Mouse (Mus musculus): Measurements from ENCODE around the gene Poc1a.
A peak's percentile ranks its signal among the peaks of the same experiment; 100 is the strongest.

The Poc1a gene

DNA sequence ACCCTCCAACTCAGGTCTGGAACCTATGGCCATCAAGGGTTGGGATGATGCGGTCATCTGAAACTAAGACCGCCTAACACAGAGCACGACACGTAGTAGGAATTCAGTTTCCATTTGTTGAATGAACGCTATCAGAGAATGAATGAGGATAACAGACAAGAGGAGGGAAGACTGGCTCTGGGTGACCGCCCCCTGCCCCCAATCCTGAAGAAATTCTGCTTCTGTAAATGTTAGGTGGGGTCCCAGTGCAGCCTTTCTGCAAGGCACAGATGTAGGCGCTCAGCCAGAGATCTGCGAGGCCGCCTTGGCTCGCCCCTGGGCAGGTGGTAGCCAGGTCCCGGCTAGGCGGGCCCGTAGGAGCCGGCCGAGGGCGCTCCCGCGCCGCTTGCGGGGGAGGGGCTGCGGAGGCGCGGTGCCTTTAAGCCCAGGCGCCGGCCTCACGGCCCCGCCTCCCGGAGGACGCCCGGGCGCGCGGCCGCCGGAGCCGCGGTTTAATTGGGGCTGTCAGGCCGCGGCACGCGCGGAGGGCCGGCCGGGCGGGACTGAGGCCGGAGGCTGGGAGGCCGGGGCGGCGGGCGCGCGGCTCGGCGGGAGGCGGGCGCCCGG is 87.4 kb downstream of the Poc1a start, which contains the start of gene Dusp7:
Gene Dusp7 (plus strand): TSS at position 521 of the 606 bp plus-strand sequence.
- peak; percentile 86 to 91 for DNase-seq

DNA sequence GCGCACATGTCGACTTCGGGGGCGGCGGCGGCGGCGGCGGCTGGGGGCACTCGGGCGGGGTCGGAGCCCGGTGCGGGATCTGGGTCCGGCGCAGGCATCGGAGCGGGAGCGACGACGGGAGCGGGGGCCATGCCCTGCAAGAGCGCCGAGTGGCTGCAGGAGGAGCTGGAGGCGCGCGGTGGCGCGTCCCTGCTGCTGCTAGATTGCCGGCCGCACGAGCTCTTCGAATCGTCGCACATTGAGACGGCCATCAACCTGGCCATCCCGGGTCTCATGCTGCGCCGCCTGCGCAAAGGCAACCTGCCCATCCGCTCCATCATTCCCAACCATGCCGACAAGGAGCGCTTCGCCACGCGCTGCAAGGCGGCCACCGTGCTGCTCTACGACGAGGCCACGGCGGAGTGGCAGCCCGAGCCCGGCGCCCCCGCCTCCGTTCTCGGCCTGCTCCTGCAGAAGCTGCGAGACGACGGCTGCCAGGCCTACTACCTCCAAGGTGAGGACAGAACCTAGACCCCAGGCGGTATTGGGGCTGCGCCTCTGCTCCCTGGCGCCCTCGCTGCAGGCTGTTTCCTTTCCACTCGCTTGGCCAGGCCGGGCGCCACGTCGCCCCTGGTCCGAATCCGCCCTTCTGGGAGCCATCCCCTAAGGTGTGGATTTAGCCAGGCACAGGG is 88.1 kb downstream of the Poc1a start:
- DNase-seq, result peak in 1 of 2 experiments; percentile 53

DNA sequence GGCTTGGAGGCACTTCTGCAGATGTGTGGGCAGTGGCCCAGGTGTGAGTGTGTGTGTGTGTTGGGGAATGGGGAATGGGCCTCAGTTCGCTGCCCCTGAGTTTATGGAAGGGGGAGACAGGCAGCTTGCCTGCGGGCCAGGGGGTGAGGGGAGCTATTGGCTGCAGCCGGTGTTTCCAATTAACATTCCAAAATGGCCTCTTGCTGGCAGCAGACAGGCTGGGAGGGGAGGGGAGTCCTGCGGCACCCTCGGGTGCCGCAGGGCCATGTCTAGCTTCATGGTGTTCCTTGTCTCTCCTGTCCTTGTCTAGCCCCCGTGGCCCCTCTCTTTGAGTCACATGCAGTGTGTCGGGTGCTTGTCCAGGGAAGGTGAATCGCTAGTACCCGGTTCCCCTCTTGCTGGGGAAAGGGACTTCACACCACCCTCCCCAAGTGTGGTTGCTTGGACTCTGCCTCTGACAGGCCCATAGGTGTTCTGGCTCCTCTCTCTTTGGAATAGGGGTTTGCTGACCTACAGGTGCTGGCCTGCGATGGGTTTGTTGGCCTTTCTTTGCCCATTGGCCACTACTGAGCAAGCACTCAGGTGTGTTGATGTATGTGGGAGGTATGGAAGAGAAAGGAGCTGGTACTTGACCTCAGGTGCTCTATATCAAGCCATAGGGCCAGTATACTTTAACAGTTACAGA is 89.1 kb downstream of the Poc1a start:
- peak in 1 of 2 experiments; percentile 63 for DNase-seq

DNA sequence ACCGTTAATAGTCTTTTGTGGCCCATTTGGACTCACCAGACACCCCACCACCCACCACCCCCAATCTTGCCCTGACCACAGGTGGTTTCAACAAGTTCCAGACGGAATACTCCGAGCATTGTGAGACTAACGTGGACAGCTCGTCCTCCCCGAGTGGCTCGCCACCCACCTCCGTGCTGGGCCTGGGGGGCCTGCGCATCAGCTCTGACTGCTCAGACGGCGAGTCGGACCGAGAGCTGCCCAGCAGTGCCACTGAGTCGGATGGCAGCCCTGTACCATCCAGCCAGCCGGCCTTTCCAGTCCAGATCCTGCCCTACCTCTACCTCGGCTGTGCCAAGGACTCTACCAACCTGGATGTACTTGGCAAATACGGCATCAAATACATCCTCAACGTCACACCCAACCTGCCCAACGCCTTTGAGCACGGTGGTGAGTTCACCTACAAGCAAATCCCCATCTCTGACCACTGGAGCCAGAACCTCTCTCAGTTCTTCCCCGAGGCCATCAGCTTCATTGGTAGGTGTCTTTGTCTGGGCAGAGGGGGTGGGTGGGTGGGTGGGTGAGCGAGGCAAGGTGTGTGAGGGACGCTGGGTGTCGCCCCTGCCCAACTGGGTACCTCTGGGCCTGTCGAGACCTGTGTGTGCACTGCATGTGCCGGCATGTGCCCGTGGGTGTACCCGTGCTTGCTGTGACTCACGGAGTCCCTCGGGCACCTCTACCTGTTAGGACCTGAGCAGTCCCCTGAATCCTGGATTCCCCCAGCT is 89.9 kb downstream of the Poc1a start:
- DNase-seq, result no peak

DNA sequence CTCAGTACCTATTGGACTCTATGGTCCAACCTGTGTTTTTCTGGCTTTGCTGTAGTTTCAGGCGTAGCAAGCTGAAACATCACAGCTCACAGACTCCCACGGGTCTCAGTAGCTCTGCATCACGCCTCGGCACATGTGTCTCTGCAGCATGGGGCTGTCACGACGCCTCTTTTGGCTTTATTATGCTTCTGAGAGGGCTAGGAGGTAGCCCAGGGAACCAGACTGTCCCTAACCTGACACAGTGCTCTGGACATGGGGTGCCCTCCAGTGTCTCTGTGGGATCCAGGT is 90.5 kb downstream of the Poc1a start:
- no peak for DNase-seq

DNA sequence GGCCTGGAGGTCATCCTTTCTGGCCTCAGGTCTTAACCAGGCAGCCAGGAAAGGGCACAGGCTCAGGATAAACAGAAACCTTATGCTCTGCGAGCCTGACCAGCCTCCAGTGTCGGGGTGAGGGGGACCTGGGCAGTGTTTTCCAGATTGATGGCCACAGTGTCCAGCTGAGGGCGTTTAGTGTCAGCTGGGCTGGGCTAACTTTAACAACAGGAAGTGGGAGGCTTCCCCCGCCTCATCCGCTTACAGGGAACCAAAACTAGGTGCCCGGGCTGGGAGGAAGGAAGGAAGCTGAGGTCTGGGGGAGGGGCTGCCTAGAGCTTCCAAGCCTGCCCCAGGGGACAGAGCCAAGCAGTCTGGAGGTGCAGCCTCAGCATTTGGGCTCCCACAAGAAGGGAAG is 90.9 kb downstream of the Poc1a start:
- DNase-seq, result peak; percentile 92 to 95

DNA sequence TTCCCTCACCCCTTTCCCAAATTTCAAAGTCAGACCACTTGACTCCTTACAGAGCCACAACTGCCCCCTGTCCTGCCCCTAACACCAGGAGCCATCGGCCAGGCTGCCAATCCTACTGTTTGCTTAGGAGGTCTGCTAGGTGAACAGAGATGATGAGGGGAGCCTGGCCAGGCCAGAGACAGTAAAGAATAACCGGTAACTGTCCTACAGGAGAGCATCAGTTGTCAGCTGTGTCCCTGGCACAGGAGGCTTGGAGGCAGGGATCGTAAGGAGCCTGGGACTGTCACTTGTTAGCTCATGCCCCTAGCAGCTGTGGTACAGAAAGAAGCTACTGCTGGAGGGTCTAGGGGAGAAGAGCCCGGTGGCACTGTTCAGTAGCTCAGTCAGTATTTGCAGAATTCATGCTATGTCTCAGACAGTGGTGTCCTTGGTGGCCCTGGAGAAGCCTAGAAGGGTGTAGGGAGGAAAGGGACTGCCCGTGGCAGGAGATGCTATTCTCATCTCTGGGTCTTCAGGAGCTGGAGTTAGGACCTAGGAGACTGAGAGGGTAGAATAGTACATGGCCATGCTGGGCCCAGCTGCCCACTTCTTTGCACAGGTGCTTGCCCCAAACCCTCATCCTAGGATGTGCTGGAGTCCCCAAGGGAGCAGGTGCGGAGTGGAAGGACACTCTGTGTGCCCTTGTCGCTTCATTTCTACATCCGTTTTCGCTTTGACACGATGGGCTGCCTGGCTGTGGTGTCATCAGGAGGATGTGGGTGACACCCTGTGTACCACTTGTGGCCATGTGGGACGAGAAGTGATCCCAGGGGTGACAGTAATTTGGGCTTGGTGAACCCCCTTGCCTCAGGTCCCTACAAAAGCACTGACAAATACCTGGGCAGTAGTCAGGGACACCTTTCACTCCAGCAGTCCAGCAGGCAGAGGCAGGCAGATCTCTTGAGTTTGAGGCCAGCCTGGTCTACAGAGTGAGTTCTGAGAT is 91.9 kb downstream of the Poc1a start:
- DNase-seq, result peak in 1 of 2 experiments; percentile 27

DNA sequence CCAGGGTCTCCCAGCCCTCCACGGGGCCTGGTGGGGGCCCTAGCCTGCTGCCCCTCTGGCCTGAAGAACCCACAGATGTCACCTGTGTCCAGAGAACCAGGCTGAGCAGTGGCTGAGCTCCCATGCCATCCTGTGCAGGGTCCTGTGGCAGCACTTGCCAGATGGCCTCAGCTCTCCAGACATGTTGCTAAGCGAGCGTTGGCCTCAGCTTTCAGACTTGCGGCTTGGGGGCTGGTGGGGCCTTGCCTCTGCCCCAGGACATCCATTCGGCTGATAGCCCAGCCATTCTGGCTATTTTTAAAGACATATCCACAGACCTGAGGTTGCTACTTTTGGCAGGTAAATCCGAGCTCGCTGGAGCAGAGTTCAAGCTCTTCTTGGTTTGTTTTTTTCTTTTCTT is 93.1 kb downstream of the Poc1a start:
- no peak for DNase-seq

DNA sequence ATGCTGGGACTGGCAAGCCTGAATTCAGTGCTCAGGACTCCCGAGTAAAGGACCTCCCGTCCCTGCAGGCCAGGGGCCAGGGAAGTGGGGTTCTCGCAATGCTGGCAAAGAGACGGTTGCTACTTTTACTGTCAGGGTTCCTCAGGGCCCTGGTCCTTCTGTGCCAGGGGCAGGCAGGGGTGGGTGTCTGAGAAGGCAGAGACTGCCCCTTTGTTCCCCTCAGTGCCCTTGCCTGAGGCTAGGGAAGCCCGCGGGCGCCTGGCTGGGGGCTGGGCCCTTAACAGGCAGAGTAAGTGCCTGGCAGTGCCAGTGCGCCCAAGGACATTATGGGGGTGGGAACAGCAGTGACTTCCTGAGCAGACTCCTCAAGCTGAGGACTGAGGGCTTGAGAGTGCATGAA is 96.4 kb downstream of the Poc1a start:
- no peak for DNase-seq

DNA sequence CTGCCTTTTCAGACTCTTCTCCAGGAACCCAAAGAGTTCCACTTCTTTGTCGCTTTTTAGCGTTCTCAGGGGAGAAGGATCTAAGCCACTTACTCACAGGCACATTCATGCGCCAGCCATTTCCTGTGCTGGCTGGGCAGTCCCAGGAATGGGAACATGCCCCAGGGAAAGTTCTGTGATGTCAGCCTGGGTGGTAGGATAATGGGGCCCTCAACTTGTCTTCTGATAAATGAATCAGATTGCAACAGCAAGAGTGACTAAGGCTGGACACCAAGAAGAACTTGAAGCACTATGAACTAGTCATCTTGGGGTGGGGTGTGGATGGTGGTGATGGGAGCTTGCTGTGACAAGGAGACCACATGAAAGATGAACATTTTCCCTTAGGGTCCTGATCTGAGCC is 97.2 kb downstream of the Poc1a start:
- no peak for DNase-seq

DNA sequence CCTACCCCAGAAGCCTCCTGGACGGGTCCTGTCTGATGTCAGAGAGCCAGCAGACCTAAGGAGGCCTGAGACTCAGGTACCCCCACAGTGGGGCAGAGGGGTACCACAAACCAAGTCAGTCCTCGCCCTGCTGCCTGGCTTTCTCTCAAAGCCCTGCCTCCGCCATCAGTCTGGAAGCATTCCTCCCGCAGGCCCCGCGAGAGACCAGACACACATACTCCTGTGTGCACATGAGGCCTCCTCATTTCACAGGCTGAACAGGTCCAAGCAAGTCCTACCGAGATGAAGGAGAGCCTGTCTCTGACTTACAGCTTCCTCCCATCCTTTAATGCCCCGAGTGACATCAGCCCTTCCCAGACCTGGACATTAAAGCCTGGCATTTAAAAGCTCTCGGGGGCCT is 97.9 kb downstream of the Poc1a start:
- DNase-seq, result no peak

DNA sequence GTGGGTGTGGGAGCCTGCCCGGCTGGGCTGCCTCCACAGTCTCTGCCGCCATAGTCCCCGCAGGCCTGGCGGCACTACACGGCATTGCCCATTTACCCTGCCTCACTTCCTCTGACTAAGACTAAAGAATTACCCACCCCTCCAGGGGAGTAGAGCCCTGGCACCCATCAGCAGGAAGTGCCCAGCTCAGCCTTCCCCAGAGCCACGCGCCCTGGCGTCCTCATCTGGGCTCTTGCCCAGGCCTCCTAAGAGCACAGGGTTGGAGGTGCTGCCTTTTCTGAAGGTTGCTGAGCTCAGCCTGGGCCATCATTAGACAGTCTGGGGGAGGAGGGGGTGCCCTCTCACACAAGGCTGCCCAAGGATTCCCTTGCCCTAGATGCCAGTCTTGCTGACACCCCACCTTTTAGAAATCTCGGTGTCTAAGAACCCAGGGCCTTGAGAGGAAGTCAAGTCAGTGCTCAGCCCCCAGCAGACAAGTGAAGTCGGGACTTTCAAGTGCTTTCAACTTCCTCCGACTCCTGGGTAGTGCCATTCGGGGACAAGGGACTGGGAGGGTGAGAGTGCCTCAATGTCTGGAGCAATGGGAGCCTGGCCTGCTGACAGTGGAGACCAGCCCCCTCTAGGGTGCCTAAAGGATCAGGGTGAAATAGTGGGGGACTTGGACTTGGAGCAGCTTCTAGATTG is 105.5 kb downstream of the Poc1a start:
- no peak for DNase-seq

DNA sequence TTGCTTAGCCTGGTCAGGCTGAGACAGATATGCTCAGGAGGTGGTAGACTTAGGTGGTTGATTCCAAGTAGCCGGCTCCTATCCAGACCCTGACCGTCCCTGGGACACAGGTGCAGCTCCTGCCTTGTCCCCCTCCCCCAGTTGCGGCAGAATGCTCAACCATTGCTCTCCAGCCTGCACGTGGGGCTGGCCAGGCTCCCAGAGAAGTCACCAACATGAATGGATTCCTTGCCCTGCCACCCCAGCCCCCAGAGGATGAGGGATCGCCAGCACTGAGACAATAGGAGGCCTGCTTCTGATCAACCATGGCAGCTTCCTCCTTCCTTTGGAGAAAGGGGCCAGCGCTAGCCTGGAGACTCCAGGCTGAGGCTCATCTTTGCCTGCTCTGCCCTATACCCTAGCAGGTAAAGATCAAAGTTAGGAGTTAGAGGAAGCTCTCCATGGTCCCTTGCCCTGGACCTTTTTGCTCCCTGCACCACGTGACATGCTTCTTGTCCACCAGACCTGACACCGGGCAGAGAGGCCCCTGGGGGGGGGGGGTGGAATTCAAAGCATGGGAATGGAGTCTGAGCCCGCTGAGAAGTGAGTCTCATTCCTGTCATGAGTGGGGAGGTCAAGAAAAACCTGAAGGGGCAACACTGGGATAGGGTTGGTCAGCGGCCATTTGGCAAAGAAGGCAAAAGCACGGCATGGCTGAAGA is 112.1 kb downstream of the Poc1a start:
- no peak for DNase-seq

DNA sequence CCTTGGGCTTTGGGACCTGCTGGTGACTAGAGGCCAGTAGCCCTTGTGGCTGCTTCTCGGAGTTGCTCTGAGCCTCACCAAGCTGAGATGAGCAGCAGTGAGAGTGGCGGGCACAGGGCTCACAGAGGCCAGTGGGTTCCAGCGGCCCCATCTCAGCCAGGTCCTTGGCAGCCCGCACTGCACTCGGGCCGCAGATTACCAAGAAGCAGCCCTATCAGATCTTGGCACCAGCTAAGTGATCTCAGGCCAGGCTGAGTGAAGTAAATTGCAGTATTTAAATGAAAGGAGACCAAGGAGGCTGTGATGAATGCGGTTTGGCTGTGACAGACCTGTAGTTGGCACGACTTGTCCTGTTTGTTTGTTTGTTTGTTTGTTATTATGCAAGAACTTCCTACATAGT is 112.7 kb downstream of the Poc1a start:
- DNase-seq, result no peak

DNA sequence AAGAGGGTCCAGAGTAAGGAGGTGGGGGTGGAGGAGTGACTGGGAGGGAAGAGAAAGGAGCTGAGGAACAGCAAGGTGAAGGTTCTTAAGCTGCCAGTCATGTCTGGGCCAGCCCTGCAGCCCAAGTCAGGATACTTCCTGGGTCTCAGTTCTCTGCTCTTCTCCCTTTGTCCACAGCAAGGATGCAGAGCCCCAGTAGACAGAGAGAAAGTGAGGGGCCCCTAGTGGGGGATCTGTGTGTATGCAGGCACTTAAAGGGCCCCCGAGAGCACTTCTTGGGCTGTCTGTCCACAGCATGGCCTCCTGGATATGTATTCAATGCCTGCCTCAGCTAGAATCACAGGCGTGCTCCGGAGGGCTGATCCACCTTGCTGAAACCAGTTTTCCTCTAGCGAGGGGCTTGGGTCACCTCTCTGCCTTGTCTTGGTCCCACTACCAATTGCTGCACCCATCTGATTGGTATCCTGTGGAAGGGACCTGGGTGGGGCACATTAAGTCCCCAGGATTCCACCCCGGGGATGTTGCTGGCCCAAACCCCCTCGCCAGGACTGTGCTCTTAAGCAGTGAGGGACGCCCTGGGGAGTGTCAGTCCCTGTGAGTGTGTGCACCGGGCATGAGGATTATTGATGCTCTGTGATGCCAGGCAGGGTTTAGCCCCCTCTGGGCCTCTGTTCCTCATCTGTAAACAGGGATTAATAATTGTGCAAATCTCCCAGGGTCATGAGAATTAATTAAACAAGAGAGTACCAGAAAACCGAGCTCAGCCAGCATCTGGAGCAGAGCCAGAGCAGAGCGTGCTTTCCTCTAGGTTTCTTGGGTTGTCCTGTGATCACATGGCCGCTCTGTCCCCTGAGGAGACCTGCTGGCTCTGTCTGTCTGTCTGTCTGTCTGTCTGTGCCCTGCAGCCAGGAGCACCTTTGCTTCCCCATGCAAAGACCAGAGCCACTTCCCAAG is 114.1 kb downstream of the Poc1a start:
- no peak for DNase-seq

DNA sequence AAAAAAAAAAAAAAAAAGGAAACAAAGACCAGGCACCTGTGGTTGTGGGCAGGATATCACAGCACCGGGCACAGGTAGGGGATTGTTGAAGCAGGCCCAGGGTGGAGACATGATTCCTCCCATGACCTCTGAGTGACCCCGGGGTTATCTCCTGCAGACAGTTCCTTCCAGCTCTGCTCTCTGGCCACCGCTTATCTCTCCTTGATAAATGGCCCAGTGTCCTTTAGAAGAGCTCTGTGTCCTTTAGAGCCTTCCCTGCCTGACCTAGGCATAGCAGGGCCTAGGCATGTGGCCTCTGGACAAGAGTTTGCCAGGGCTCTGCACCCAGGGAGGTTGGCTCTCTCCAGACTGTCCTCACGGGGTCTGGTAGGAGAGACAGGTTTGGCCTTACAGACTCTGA is 116.9 kb downstream of the Poc1a start:
- DNase-seq, result no peak

DNA sequence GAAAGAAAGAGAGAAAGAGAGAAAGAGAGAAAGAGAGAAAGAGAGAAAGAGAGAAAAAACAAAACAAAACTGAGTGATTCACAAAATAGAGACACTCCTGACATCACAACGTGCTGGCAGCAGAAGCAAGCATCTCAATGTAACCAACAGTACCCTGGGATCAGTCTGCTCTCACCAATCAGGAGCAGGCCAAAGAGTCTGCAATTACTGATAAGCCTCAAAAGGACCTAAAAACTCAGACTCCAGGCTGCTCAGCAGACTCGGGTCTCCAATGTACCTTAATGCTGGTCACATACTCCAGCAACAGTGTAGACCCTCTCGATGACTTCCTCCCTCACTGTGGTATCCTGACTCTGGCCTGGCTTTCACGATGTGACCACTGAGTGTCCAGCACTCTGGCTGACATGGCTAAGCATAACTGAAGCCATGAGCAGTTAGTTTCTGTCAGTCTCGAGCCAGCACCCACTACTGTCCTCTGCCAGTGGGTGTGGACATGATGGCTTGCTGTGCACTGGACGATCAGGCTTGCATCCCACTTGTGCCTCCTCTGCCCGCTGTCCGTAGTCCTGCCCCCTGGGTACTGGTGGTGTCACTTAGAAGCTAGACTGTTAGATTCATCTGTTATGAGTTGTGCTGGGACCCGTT is 117.9 kb downstream of the Poc1a start:
- DNase-seq, result no peak

DNA sequence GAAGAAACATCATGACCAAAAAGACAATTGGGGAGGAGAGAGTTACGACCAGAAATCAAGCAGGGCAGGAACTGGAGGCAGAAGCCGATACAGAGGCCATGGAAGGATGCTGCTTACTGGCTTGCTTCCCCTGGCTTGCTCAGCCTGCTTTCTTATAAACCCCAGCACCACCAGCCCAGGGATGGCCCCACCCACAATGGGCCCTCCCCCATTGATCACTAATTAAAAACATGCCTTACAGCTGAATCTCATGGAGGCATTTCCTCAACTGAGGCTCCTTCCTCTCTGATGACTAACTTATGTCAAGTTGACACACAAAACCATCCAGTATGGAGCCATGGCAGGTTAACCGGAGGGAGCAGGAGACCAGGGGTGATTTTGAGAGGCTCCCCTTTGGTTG is 118.9 kb downstream of the Poc1a start:
- DNase-seq, result no peak

Data from lung, adult 18-20 months (tissue).